Mouse (Mus musculus): ENCODE measurements around the gene Gm20388.

GRCm38 (mm10) chr8:122548891-122549439 is 2638.3 kb downstream of the Gm20388 start:
- TF ChIP-seq POLR2A (IDR thresholded peaks at IDR 0.05; ENCODE audit: borderline replicate concordance, extremely low read depth, insufficient read depth, insufficient read length, poor library complexity, severe bottlenecking), result no peak
- no peak for TF ChIP-seq CTCF (IDR thresholded peaks at IDR 0.05; ENCODE audit: borderline replicate concordance, extremely low read depth, insufficient read depth, insufficient read length)

Measured in brain, embryonic 14.5 days (tissue).